Mouse (Mus musculus) macrophage (primary cell): ENCODE data around the gene Alkbh7. TPM values are rescaled to one million over a fixed set of nuclear protein-coding genes. Genes with fewer than 3 reads are reported as not detected.

ENCODE experiments used
- H3K27ac ChIP-seq: fragments of 350-480 bp; formaldehyde crosslinking; 2 replicates; pipeline ENCODE4 v1.9.0; 2021
- H3K36me3 ChIP-seq: fragments of 350-480 bp; formaldehyde crosslinking; 2 replicates; pipeline ENCODE4 v1.9.0; 2021; ENCODE audit errors: inconsistent target
- H3K4me3 ChIP-seq: fragments of 350-480 bp; formaldehyde crosslinking; 2 replicates; pipeline ENCODE4 v1.9.0; 2021; ENCODE audit errors: inconsistent target
- H3K79me2 ChIP-seq: fragments of 350-480 bp; formaldehyde crosslinking; 2 replicates; pipeline ENCODE4 v1.9.0; 2021; ENCODE audit errors: inconsistent target
- WGBS: methylation state at CpG from one replicate; pipeline ENCODE4 v1.1.7; 2026; ENCODE audit warnings: inconsistent platforms; ENCODE audit not compliant: missing documents; 5-methylcytosine and 5-hydroxymethylcytosine counted together
- polyA plus RNA-seq: library from polyadenylated mRNA; stranded (reverse); fragments of 250-400 nt; gene quantifications from 3 replicates; pipeline ENCODE4 v1.2.4, GENCODE M21; 2018; ENCODE audit warnings: inconsistent platforms

Gene Alkbh7
- polyA plus RNA-seq, 1 experiment from 2014 or later: 3.6 TPM

DNA sequence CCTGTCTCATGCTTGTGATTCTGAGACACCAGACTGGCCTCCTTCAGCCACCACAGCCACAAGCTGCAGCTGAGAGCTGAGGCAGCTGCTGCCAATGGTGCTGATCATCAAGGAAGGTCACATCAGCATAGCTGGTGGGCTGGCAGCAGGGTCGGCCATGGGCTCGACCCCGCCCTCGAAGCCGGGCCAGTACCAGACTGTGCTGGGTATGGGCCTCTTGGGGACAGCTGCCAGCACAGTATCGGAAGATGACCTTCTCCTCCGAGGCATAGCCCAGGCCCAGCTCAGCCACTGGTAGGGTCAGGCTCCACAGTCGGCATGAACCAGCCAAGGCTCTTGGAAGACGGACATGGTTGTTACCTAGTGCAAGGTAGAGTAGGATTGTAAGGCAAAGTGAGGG, 2.3 kb downstream of the Alkbh7 start:
- WGBS: 92% methylated on average over 9 of the region's 9 CpGs
- Histone ChIP-seq H3K27ac (no peak overlapping the region), H3K79me2 (no peaks in the 10 kb centered on the region), H3K36me3 (peaks cover 36% of the 10 kb centered on the region), H3K4me3 (no peak overlapping the region)

DNA sequence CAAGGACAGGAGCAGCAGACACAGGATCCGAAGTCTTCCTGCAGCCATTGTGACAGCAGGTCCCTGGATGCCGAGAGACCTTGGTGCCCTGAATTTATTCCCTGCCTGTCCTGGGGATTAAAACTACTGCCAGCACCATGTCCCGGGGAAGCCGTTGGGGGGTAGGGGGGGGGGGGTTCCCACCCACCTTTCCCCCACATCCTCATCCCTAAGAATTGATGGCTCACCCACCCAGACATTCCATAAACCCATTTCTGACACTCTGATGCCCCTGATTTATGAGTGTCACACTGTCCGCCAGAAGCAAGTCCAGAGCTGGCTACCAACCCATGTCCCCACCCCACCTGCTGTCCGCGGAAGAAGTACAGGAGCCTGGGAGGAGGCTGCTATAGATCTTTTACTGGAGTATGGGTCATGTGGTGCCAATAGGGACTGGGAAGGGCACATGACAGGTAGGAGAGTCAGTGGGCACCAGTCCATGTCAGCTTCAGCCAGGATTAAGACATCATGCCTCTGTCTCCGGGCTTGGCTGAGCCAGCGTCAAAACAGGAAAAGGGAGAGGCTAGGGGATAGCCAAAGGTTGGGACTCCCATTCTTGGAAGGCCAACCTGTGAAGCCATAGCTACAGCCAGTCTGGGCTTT, 3.0 kb downstream of the Alkbh7 start, which contains the start of gene Pspn:
Pspn (minus strand) TSS at position 51 of the 642 bp plus-strand sequence.
- WGBS: 95% methylated on average over 9 of the region's 9 CpGs
- H3K36me3 ChIP-seq: peaks cover 38% of the 10 kb centered on the region
- no peaks in the 10 kb centered on the region for H3K79me2 ChIP-seq
- H3K4me3 ChIP-seq: no peak within 1 kb of the TSS
- no peak within 1 kb of the TSS for H3K27ac ChIP-seq

DNA sequence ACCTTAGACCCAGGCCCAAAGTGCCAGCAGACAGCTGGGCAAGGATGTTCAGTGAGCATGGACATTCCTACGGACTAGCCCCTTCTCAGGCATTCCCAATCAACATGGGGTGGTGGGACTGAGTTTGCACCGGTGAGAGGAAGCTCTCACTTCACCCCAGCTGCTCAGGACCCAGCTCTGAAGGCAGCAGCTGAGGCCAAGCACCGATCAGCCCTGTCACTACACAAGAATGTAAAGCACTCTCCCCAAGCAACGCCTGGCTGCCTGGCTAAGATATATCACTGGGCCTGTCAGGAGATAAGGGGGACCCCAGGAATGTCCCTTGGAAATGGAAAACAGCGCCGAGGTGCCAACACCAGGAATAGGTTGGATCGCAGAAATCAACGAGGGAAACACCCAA, 4.1 kb downstream of the Alkbh7 start:
- H3K4me3 ChIP-seq: no peak overlapping the region
- WGBS: 75% methylated on average over 8 of the region's 8 CpGs
- no peaks in the 10 kb centered on the region for H3K79me2 ChIP-seq
- peaks cover 38% of the 10 kb centered on the region for H3K36me3 ChIP-seq
- H3K27ac ChIP-seq: no peak overlapping the region

DNA sequence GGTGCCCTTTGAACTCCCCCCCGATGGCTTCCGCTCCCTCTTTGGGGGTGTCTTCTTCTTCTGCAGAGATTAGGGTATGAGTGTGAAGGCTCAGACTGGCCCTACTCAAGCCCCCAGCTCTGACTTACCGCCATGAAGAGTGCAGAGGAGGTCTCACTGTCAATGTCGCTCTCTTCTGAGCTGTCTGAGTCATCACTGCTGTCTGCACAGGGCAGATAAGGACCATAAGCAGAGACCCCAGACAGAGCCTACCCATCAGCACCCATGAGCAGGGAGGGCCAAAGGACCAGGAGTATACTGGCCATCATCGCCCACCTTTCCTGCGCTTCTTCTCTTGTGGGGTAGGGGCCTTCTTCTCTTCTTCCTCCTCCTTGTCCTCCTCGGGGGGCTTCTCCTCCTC, 6.9 kb downstream of the Alkbh7 start:
- Histone ChIP-seq H3K36me3 (peaks cover 52% of the 10 kb centered on the region), H3K4me3 (no peak overlapping the region), H3K79me2 (peaks cover under 1% of the 10 kb centered on the region; the same call in 1 of the 2 replicates), H3K27ac (no peak overlapping the region)
- WGBS: 95% methylated on average over 6 of the region's 7 CpGs

DNA sequence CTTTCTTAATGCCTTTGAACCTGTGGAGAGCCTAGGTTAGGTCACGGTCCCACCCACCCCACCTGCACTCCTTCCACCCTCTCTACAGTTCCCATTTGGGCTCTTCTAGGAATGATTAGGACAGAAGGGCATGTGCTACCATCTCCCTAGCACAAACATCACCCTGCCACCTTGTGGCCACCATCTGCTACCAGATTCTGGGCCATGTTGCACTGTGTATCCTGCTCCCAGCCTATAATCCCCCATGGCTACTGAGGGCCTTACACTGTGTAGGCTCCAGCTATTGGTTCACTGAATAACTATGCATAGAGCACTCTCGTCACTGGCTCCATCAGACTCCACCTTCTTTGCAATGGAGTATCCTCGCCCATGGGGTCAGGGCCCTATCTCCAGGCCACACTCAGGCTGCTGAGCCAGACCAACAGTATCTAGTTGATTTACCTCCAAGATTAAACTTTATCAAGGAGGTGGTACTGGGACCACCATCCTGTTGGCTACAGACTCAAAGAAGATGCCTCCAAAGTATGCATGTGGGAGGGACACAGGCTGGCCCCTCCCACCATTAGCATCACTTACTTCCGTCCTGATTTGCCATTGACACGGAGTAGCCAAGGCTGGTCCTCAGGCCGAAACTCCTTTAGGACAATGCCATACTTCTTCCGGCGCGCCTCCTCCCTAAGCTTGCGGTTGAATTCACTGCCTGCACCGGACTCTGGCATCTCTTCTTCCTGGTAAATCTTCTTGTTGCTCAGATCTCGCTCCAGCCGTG, 10.2 kb downstream of the Alkbh7 start:
- WGBS: 96% methylated on average over 13 of the region's 13 CpGs
- peaks cover 52% of the 10 kb centered on the region for H3K36me3 ChIP-seq
- no peak overlapping the region for H3K4me3 ChIP-seq
- no peak overlapping the region for H3K27ac ChIP-seq
- peaks cover 20% of the 10 kb centered on the region for H3K79me2 ChIP-seq

DNA sequence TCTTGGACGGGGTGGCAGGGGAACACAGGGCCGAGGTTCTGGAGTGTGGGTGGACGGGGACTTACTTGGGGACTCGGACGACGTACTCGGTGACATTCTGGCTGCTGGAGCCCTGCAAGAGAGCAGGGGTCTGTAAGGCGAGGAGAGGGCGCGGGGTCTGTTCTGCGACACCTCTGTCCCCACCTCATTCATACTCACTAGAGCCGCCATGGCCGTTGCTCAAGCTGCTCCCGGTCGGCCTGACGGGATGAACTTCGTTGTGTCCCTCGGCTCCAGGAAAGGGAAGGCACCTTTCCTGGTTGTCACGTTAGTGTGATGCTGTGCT, 13.7 kb downstream of the Alkbh7 start:
- peaks cover 20% of the 10 kb centered on the region for H3K36me3 ChIP-seq
- H3K27ac ChIP-seq: peak overlapping the region; percentile 73
- peak overlapping the region; percentile 100 for H3K4me3 ChIP-seq
- 4% methylated on average over 19 of the region's 19 CpGs for WGBS
- H3K79me2 ChIP-seq: peaks cover 20% of the 10 kb centered on the region

DNA sequence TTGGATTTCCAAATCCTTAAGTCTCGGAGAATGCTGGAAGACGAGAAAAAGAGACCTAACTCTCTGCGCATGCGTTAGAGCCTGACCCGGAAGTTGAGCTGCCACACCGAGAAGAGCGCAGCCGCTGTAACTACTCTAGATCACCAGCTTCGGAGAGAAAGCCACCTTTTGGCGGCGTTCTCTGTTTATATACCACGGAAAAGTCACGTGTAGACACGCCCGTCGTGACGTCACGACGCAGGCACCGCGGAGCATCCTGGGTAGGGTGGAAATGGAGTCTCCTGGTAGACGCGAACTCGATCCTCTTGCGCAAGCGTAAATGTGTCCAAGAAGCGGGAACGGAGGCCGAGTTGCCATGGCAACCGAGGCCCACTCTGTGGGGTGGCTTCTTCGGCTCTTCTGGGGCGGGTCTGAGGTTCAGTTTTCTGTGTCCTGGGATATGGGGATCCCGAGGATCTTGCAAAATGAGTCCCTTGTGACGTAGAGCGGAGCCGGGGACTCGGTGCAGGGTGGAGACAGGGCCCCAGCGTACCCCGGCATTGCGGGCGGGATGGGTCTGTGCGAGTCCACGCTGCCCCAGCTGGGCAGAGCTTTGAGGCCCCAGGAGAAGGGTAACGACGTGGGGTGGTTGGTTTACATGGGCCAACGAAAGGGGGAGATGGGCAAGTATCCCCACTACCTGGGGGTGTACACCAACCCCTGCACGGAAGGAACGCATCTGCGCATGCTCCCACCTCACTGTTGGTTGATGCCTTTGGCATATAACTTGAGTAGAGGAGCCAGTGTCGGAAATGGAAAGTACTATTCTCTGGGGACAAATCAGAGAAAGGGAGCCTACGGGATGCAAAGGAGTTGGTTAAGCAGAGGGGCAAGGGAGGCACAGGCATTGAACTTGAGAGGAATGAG, 14.3 kb downstream of the Alkbh7 start, which contains the start of the genes Gtf2f1 and Gm17949:
Gtf2f1 (minus strand) TSS at position 53 of the 906 bp plus-strand sequence.
Gm17949 (plus strand) TSS at position 234 of the 906 bp plus-strand sequence.
- Histone ChIP-seq H3K4me3 (peak within 1 kb of the TSS; percentile 100), H3K27ac (peak within 1 kb of the TSS; percentile 73), H3K79me2 (peaks cover 20% of the 10 kb centered on the region), H3K36me3 (peaks cover 14% of the 10 kb centered on the region)
- 1% methylated on average over 51 of the region's 51 CpGs for WGBS

DNA sequence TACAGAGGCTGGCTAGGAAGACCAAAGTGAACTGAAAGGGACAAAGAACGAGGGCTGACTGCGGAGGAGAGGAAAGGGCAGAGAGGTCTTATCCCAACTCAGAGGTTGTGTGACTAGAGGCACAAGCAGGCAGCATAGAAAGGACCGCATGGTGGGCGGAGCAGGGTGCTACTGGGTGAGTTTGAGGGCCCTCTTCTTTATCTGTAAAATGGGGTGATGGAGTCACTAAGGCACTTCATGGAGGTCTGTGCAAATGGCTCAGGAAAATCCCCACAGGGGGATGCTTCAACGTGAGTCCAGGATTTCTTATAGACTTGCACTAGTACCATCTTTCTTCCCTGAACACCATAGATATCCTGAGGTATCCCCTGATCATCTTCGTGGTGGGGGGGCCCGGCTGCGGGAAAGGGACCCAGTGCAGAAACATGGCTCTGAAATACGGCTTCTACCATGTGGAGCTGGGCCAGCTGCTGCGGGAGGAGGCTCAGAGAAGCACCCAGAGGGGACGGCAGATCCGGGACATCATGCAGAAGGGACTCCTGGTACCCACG, 15.2 kb downstream of the Alkbh7 start:
- peaks cover 6% of the 10 kb centered on the region for H3K36me3 ChIP-seq
- 86% methylated on average over 13 of the region's 13 CpGs for WGBS
- H3K27ac ChIP-seq: no peak overlapping the region
- H3K79me2 ChIP-seq: peaks cover 20% of the 10 kb centered on the region
- peak overlapping the region; percentile 100 for H3K4me3 ChIP-seq

DNA sequence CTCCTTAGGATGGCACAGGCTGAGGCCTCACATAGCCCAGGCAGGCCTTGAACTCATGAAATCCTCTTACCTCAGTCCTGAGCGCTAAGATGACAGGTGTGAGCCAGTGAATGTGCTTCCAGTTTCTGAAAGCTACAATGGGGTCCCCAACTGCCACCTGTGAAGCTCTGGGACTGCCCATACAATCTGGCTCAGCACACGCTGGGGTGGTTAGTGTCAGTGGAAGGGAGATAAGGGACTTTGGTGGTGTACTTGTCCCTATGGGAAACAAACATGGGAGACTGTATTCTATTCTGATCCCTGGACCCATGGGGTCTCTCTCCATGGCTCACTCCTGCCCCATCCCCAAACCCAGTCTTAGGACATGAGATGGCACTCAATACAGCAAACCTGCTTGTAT, 22.6 kb downstream of the Alkbh7 start:
- H3K36me3 ChIP-seq: peaks cover 35% of the 10 kb centered on the region
- H3K27ac ChIP-seq: no peak overlapping the region
- H3K79me2 ChIP-seq: no peaks in the 10 kb centered on the region; the same call in 1 of the 2 replicates
- 93% methylated on average over 2 of the region's 2 CpGs for WGBS
- H3K4me3 ChIP-seq: no peak overlapping the region

DNA sequence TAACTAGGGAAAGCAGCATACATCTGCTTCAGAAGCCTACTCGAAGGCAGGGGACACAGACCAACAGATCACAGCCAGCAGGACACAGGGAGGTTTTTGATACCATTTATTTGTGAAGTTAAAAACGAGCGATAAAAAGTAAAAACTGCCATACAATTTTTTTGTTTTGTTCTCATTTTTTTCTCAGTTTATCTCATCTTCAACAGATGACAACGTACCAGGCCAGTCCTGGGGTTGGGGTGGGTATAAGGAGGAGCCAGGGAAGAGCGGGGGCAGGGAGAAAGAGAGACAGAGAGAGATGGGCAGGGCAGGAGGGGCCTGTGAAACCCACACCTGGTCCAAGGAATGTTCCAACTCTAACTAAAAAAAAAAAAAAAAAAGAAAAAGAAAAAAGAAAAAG, 23.8 kb downstream of the Alkbh7 start:
- H3K79me2 ChIP-seq: peaks cover 3% of the 10 kb centered on the region; the same call in 1 of the 2 replicates
- H3K36me3 ChIP-seq: peaks cover 47% of the 10 kb centered on the region
- no peak overlapping the region for H3K27ac ChIP-seq
- 92% methylated on average over 5 of the region's 5 CpGs for WGBS
- H3K4me3 ChIP-seq: no peak overlapping the region

DNA sequence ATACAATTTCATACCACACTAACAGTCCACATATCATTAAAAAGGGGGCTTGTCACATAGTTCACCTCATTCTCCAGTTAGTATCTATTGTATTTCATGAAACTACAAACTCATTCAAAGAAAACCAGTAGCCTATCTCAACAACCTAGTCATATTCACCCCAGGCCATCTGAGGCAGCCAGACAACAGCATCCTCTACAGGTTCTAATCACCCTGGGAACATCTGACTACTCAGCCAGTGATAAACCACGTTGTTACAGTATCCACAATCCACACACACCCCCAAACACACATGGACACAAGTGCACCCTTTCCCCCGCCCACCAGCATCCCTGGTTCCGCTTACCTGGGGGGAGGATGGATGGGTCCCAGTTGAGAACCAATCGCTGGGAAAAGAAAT, 30.3 kb downstream of the Alkbh7 start:
- H3K4me3 ChIP-seq: no peak overlapping the region
- H3K36me3 ChIP-seq: peaks cover 55% of the 10 kb centered on the region
- no peak overlapping the region for H3K27ac ChIP-seq
- 93% methylated on average over 4 of the region's 4 CpGs for WGBS
- peaks cover 49% of the 10 kb centered on the region for H3K79me2 ChIP-seq

DNA sequence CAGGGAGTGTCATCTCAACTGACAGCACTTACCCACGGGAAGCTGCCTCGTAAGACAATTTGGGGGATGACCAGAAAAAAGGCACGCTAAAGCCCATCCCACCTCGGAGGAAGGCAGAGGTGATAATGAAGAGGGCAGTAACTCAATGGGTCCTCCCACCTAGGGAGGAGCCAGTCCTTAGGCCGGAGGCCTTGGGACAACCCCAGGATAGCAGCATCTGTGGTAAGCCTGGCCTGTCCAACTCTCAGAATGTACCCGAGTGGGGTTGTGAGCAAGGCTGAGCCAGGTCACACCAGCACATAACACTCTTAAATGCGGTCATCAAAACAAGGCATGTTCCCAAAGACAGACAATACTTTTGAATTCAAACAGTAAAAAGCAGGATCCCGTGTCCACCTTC, 32.6 kb downstream of the Alkbh7 start:
- Histone ChIP-seq H3K27ac (0 out of 2 replicates have a peak overlapping the region, but pooled peaks have one; percentile 36), H3K4me3 (peak overlapping the region; percentile 72), H3K36me3 (peaks cover 35% of the 10 kb centered on the region), H3K79me2 (peaks cover 49% of the 10 kb centered on the region)
- 40% methylated on average over 7 of the region's 8 CpGs for WGBS

DNA sequence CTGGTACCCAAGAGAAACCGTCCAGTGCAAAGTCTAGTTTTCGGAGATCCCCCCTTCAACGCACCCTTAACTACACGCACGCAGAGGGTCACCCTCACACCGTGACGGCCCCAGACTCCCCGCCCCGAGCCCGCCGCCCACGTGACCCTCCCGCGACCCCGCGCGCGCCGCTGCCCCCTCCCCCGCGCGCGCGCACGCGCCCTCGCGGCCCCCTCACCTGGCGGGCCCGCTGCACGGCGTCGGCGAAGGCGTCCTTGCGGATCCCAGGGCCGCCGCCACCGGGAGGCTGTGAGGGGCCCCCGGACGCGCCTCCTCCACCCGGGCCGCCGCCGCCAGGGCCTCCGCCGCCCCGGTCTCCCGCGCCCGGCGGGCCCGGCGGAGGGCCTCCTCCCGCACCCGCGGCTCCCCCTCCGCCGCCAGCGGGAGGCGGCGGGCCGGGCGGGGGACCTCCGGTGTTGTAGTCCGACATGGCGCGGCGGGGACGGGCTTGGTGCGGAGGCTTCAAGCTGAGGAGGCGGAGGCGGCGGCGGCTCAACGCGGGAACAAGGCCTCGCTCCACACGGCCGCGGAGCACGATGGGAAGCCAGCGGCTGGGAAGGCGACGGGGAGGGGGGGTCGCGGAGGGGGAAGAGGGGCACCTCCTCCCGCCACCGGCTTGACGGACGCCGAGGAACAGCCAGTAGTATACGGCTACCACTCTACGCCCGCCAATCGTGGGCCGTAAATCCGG, 34.0 kb downstream of the Alkbh7 start, which contains the start of gene Khsrp:
Khsrp (minus strand) TSS at position 592 of the 730 bp plus-strand sequence.
- Histone ChIP-seq H3K27ac (peak within 1 kb of the TSS; percentile 85), H3K4me3 (peak within 1 kb of the TSS; percentile 72), H3K79me2 (peaks cover 46% of the 10 kb centered on the region), H3K36me3 (peaks cover 21% of the 10 kb centered on the region; the same call in 1 of the 2 replicates)
- WGBS: 1% methylated on average over 50 of the region's 99 CpGs
